Mouse (Mus musculus) thymus, postnatal 4 days (tissue): ENCODE measurements around the gene Tepp.

Experiments used
- DNase-seq: peaks from one replicate; pipeline ENCODE4 v3.0.0; 2021

The Tepp gene

GRCm38 (mm10) chr8:95310342-95310970 is at the start of gene Tepp:
TSS of gene Tepp (plus strand) at chr8:95310566.
- DNase-seq = no peak

- no peak for DNase-seq
These were observed 48.2 kb upstream of the Tepp start for GRCm38 (mm10) chr8:95262181-95262580.

- DNase-seq = no peak
These were observed 39.9 kb upstream of the Tepp start for GRCm38 (mm10) chr8:95270501-95270900.

GRCm38 (mm10) chr8:95271841-95272240 is 38.5 kb upstream of the Tepp start:
- no peak for DNase-seq

- no peak for DNase-seq
These were observed 37.5 kb upstream of the Tepp start for GRCm38 (mm10) chr8:95272871-95273270.

GRCm38 (mm10) chr8:95281493-95281892 is 28.9 kb upstream of the Tepp start:
- DNase-seq = no peak

GRCm38 (mm10) chr8:95289066-95289650 is 21.2 kb upstream of the Tepp start:
- no peak for DNase-seq

GRCm38 (mm10) chr8:95293172-95293571 is 17.2 kb upstream of the Tepp start:
- DNase-seq = no peak

GRCm38 (mm10) chr8:95293891-95294290 is 16.5 kb upstream of the Tepp start:
- DNase-seq = no peak

GRCm38 (mm10) chr8:95302410-95302809 is 8.0 kb upstream of the Tepp start:
- DNase-seq = peak; percentile 75

GRCm38 (mm10) chr8:95305526-95305925 is 4.8 kb upstream of the Tepp start:
- no peak for DNase-seq

GRCm38 (mm10) chr8:95306431-95306830 is 3.9 kb upstream of the Tepp start, which contains the start of gene Cngb1:
TSS of gene Cngb1 (minus strand) at chr8:95306585.
- DNase-seq = no peak

- peak; percentile 53 for DNase-seq
These were observed 2.5 kb downstream of the Tepp start for GRCm38 (mm10) chr8:95312836-95313235.

- DNase-seq = no peak
These were observed 3.5 kb downstream of the Tepp start for GRCm38 (mm10) chr8:95313857-95314256.

- DNase-seq = no peak
These were observed 4.3 kb downstream of the Tepp start for GRCm38 (mm10) chr8:95314707-95315106.

GRCm38 (mm10) chr8:95315350-95315749 is 5.0 kb downstream of the Tepp start:
- no peak for DNase-seq

- DNase-seq = peak; percentile 92
These were observed 10.1 kb downstream of the Tepp start for GRCm38 (mm10) chr8:95320224-95321139.

- DNase-seq = no peak
These were observed 12.8 kb downstream of the Tepp start for GRCm38 (mm10) chr8:95323201-95323600.

- no peak for DNase-seq
These were observed 14.3 kb downstream of the Tepp start for GRCm38 (mm10) chr8:95324646-95325045.

GRCm38 (mm10) chr8:95326822-95327221 is 16.5 kb downstream of the Tepp start:
- no peak for DNase-seq

- DNase-seq = no peak
These were observed 17.6 kb downstream of the Tepp start for GRCm38 (mm10) chr8:95327866-95328465.

GRCm38 (mm10) chr8:95330367-95330766 is 20.0 kb downstream of the Tepp start:
- DNase-seq = no peak

GRCm38 (mm10) chr8:95331156-95331719 is 20.9 kb downstream of the Tepp start:
- no peak for DNase-seq
